Comparison of ENCODE assay signal across 8 mouse cellular contexts in genomic region chr9:65141976-65142318, GRCm38 (mm10). TPM values are rescaled to one million over a fixed set of nuclear protein-coding genes. Genes with fewer than 3 reads are reported as not detected.
DNase-seq lines count a peak whose midpoint lies in the region; ATAC-seq and TF ChIP-seq lines count a peak whose summit lies in the region.

No protein-coding gene starts in this region.

- H3K27ac ChIP-seq in liver, embryonic 13.5 days = no peak overlapping the region
- H3K27ac ChIP-seq in olfactory bulb, adult 2 months (ENCODE audit: insufficient read depth, low read depth, low read length) = no peak overlapping the region

- H3K9ac ChIP-seq in liver, embryonic 13.5 days = no peak overlapping the region; the same call in 1 of the 2 replicates

- H3K36me3 ChIP-seq in liver, embryonic 13.5 days = no peaks in the 10 kb centered on the region

- ATAC-seq in liver, embryonic 13.5 days (ENCODE audit: low read depth) = peak; percentile 43; the same call in 1 of the 2 replicates

- H3K4me1 ChIP-seq in lung, adult 2 months (ENCODE audit: control insufficient read depth, insufficient read depth, low read length) = peaks cover 6% of the 10 kb centered on the region
- H3K4me1 ChIP-seq in liver, embryonic 13.5 days (replicated peaks) = peaks cover 17% of the 10 kb centered on the region
- H3K4me1 ChIP-seq in olfactory bulb, adult 2 months (ENCODE audit: control insufficient read depth, insufficient read depth, low read length) = peaks cover 9% of the 10 kb centered on the region

- H3K4me3 ChIP-seq in lung, adult 2 months (replicated peaks; ENCODE audit: extremely low read depth, low read depth, low read length) = peak overlapping the region; percentile 49
- peak overlapping the region; percentile 60 for H3K4me3 ChIP-seq in liver, embryonic 13.5 days (replicated peaks)
- peak overlapping the region; percentile 83 for H3K4me3 ChIP-seq in olfactory bulb, adult 2 months (ENCODE audit: insufficient read depth, low read depth, low read length)

- WGBS in lung, adult 2 months = 1% methylated on average over 17 of the region's 17 CpGs
- WGBS in liver, embryonic 13.5 days (ENCODE audit: insufficient replicate concordance) = under 1% methylated on average over 17 of the region's 17 CpGs
- WGBS in olfactory bulb, adult 2 months = 0% methylated on average over 17 of the region's 17 CpGs

- intact Hi-C loops in heart, postnatal 14 days (cut with DNase I) = no loop called here

- no peak for TF ChIP-seq CTCF in lung, adult 2 months (IDR thresholded peaks at IDR 0.05; ENCODE audit: insufficient read depth, low read length)
- no peak for TF ChIP-seq CTCF in olfactory bulb, adult 2 months (IDR thresholded peaks at IDR 0.05; ENCODE audit: insufficient read depth, low read depth, low read length)

- H3K4me2 ChIP-seq in liver, embryonic 13.5 days = peak overlapping the region; percentile 76

- H3K27me3 ChIP-seq in liver, embryonic 13.5 days = peaks cover 85% of the 10 kb centered on the region

- DNase-seq in lung, adult 2 months = no peak
- DNase-seq in lung, adult 18-20 months = no peak
- DNase-seq in embryo, embryonic 9.5 days (ENCODE audit: extremely low spot score) = peak; percentile 66
- DNase-seq in heart, postnatal 14 days = peak; percentile 34 to 45
- no peak for DNase-seq in liver, embryonic 13.5 days
- no peak for DNase-seq in ovary, postnatal 14 days (ENCODE audit: low spot score)
- no peak for DNase-seq in layer of hippocampus, adult 8-10 months (ENCODE audit: low spot score in 2 of 2)

- H3K9me3 ChIP-seq in liver, embryonic 13.5 days (replicated peaks) = no peaks in the 10 kb centered on the region

- no peak for TF ChIP-seq POLR2A in lung, adult 2 months (IDR thresholded peaks at IDR 0.05; ENCODE audit: borderline replicate concordance, extremely low read depth, low read depth, low read length)
- TF ChIP-seq POLR2A in olfactory bulb, adult 2 months (IDR thresholded peaks at IDR 0.05; ENCODE audit: insufficient read depth, low read depth, low read length) = no peak

RNA-seq across cellular contexts. Expression of gene Igdcc3, which starts 1.0 kb away (rescaled TPM):
- 0.11 and 0.13 TPM in 2 replicates for polyA plus RNA-seq in lung, adult 2 months (2012; rRNA removed)
- under 1 TPM; 0.22 to 0.24 TPM for total RNA-seq in heart, postnatal 14 days (2021)
- polyA plus RNA-seq in liver, embryonic 13.5 days (2015; fragmentation: Nextera tagmentation; extraction: Ambion mirVana) = 0.15 TPM in 2 replicates
- not detected in 2 replicates for polyA plus RNA-seq in olfactory bulb, adult 2 months (2012; ENCODE audit: insufficient read depth, insufficient read length, low replicate concordance, missing spikeins)
- 1 to 10 TPM; 2.3 to 3.2 (median 2.5) TPM for total RNA-seq in layer of hippocampus, adult 8-10 months (2022)

RNA-seq across cellular contexts. Expression of gene Igdcc4, which starts 40.7 kb away (rescaled TPM):
- polyA plus RNA-seq in lung, adult 2 months (2012; rRNA removed) = 1.9 and 3.7 TPM in 2 replicates
- total RNA-seq in heart, postnatal 14 days (2021) = 10 to 100 TPM in 1 of 2 experiments, 1 to 10 TPM in 1; 8.6 to 10.5 TPM
- 3.8 and 4.6 TPM in 2 replicates for polyA plus RNA-seq in liver, embryonic 13.5 days (2015; fragmentation: Nextera tagmentation; extraction: Ambion mirVana)
- not detected in 2 replicates for polyA plus RNA-seq in olfactory bulb, adult 2 months (2012; ENCODE audit: insufficient read depth, insufficient read length, low replicate concordance, missing spikeins)
- 10 to 100 TPM; 44.3 to 49.9 (median 46.7) TPM for total RNA-seq in layer of hippocampus, adult 8-10 months (2022)

RNA-seq across cellular contexts. Expression of gene Parp16, which starts 53.2 kb away (rescaled TPM):
- polyA plus RNA-seq in lung, adult 2 months (2012; rRNA removed) = 8.4 and 9.3 TPM in 2 replicates
- total RNA-seq in heart, postnatal 14 days (2021) = 1 to 10 TPM; 3.4 to 3.6 TPM
- 8.2 and 9.2 TPM in 2 replicates for polyA plus RNA-seq in liver, embryonic 13.5 days (2015; fragmentation: Nextera tagmentation; extraction: Ambion mirVana)
- polyA plus RNA-seq in olfactory bulb, adult 2 months (2012; ENCODE audit: insufficient read depth, insufficient read length, low replicate concordance, missing spikeins) = not detected in 2 replicates
- 1 to 10 TPM; 4.4 to 6.0 (median 5.6) TPM for total RNA-seq in layer of hippocampus, adult 8-10 months (2022)

Comparison
In these comparisons a context has a peak if more than half of its experiments do, and no peak if none do; other contexts are left out.
1. DNase-seq: peak in embryo, embryonic 9.5 days (single experiment) and heart, postnatal 14 days (2 of 2); none in lung, adult 2 months (single experiment), lung, adult 18-20 months (0 of 2), liver, embryonic 13.5 days (single experiment), ovary, postnatal 14 days (single experiment) and layer of hippocampus, adult 8-10 months (0 of 2).
2. Peak in every context shown above with its lines, with median percentiles within 50 percentile points of each other: H3K4me3 ChIP-seq.